ENCODE assay signal across 8 mouse cellular contexts in genomic region chr3:106001416-106002370, GRCm38 (mm10). TPM values are rescaled to one million over a fixed set of nuclear protein-coding genes. Genes with fewer than 3 reads are reported as not detected.
DNase-seq lines count a peak whose midpoint lies in the region; ATAC-seq and TF ChIP-seq lines count a peak whose summit lies in the region.

No protein-coding gene starts in this region.

- TF ChIP-seq POLR2A in testis, adult 2 months (IDR thresholded peaks at IDR 0.05; ENCODE audit: control insufficient read depth, low read depth, low read length), result peak; percentile 73; the same call in 1 of the 2 replicates

- no peaks in the 10 kb centered on the region for H3K27me3 ChIP-seq in testis, adult 2 months (ENCODE audit: control insufficient read depth, insufficient read depth, low read length)
- no peaks in the 10 kb centered on the region for H3K27me3 ChIP-seq in forebrain, embryonic 10.5 days (ENCODE audit: poor library complexity, severe bottlenecking)

- no peak for DNase-seq in testis, postnatal 10 days (ENCODE audit: low spot score)
- peak; percentile 76 for DNase-seq in forebrain, embryonic 10.5 days (ENCODE audit: extremely low spot score, low spot score)
- peak; percentile 89 for DNase-seq in induced T-regulatory cell, adult 2 months (ENCODE audit: low read depth)
- DNase-seq in left cerebral cortex, adult 9 months (ENCODE audit: low spot score in 2 of 2), result peak; percentile 25 to 41
- DNase-seq in right cerebral cortex, postnatal 14 days, result peak; percentile 11
- no peak for DNase-seq in gastrocnemius, postnatal 4 days (ENCODE audit: low spot score in 2 of 2)

- H3K4me3 ChIP-seq in testis, adult 2 months (ENCODE audit: control insufficient read depth, low read depth, low read length), result peak overlapping the region; percentile 90
- H3K4me3 ChIP-seq in forebrain, embryonic 10.5 days, result peak overlapping the region; percentile 46

- peaks cover 4% of the 10 kb centered on the region; the same call in 1 of the 2 replicates for H3K4me1 ChIP-seq in testis, adult 2 months (ENCODE audit: control insufficient read depth, insufficient read depth, low read length)
- H3K4me1 ChIP-seq in forebrain, embryonic 10.5 days, result peaks cover 17% of the 10 kb centered on the region

- H3K9me3 ChIP-seq in forebrain, embryonic 10.5 days, result no peaks in the 10 kb centered on the region

- peak; percentile 95 for ATAC-seq in megakaryocyte, adult 5-6 weeks (ENCODE audit: poor library complexity, severe bottlenecking)

- 0 out of 2 replicates have a peak overlapping the region, but pooled peaks have one; percentile 23 for H3K27ac ChIP-seq in testis, adult 2 months (ENCODE audit: control insufficient read depth, insufficient read depth, low read depth, low read length)
- peak overlapping the region; percentile 51; the same call in 1 of the 2 replicates for H3K27ac ChIP-seq in forebrain, embryonic 10.5 days

- WGBS in forebrain, embryonic 10.5 days, result 20% methylated on average over 17 of the region's 17 CpGs

- no peak for TF ChIP-seq CTCF in testis, adult 2 months (IDR thresholded peaks at IDR 0.05; ENCODE audit: control insufficient read depth, insufficient read depth, insufficient replicate concordance, low read depth, low read length)

- H3K36me3 ChIP-seq in testis, adult 2 months (ENCODE audit: control insufficient read depth, insufficient read depth, low read length), result no peaks in the 10 kb centered on the region
- H3K36me3 ChIP-seq in forebrain, embryonic 10.5 days (replicated peaks), result no peaks in the 10 kb centered on the region

RNA-seq across cellular contexts. Expression of gene Pifo, which starts 12.8 kb away (rescaled TPM):
- polyA plus RNA-seq in testis, adult 2 months (2012; rRNA removed), result 101 and 112 TPM in 2 replicates
- 1.8 and 1.9 TPM in 2 replicates for polyA plus RNA-seq in forebrain, embryonic 10.5 days (2016; fragmentation: Nextera tagmentation; extraction: Ambion mirVana)
- not detected in 2 replicates for total RNA-seq in megakaryocyte, adult 5-6 weeks (2015)
- not detected in 2 replicates for total RNA-seq in megakaryocyte, adult 5-6 weeks (2017)
- not detected for total RNA-seq in gastrocnemius, postnatal 4 days (2021)

RNA-seq across cellular contexts. Expression of gene Ovgp1, which starts 28.2 kb away (rescaled TPM):
- 10.3 and 13.3 TPM in 2 replicates for polyA plus RNA-seq in testis, adult 2 months (2012; rRNA removed)
- polyA plus RNA-seq in forebrain, embryonic 10.5 days (2016; fragmentation: Nextera tagmentation; extraction: Ambion mirVana), result 2.4 TPM in 2 replicates
- 6.0 and 18.8 TPM in 2 replicates for total RNA-seq in megakaryocyte, adult 5-6 weeks (2015)
- 3.0 and 5.4 TPM in 2 replicates for total RNA-seq in megakaryocyte, adult 5-6 weeks (2017)
- total RNA-seq in gastrocnemius, postnatal 4 days (2021), result 1 to 10 TPM; 1.2 to 1.8 TPM

RNA-seq across cellular contexts. Expression of gene Chil5, which starts 30.9 kb away (rescaled TPM):
- polyA plus RNA-seq in testis, adult 2 months (2012; rRNA removed), result 0.24 and 1.1 TPM in 2 replicates
- polyA plus RNA-seq in forebrain, embryonic 10.5 days (2016; fragmentation: Nextera tagmentation; extraction: Ambion mirVana), result not detected in 2 replicates
- total RNA-seq in megakaryocyte, adult 5-6 weeks (2015), result 10.8 and 13.7 TPM in 2 replicates
- total RNA-seq in megakaryocyte, adult 5-6 weeks (2017), result 7.0 and 7.6 TPM in 2 replicates
- total RNA-seq in gastrocnemius, postnatal 4 days (2021), result not detected

RNA-seq across cellular contexts. Expression of gene Atp5f1, which starts 41.8 kb away (rescaled TPM):
- 68.0 and 69.0 TPM in 2 replicates for polyA plus RNA-seq in testis, adult 2 months (2012; rRNA removed)
- 475 and 481 TPM in 2 replicates for polyA plus RNA-seq in forebrain, embryonic 10.5 days (2016; fragmentation: Nextera tagmentation; extraction: Ambion mirVana)
- total RNA-seq in megakaryocyte, adult 5-6 weeks (2015), result 442 and 475 TPM in 2 replicates
- total RNA-seq in megakaryocyte, adult 5-6 weeks (2017), result 501 and 520 TPM in 2 replicates
- total RNA-seq in gastrocnemius, postnatal 4 days (2021), result 100 to 1,000 TPM; 452 to 496 TPM

RNA-seq across cellular contexts. Expression of gene Wdr77, which starts 42.5 kb away (rescaled TPM):
- polyA plus RNA-seq in testis, adult 2 months (2012; rRNA removed), result 50.4 and 55.8 TPM in 2 replicates
- polyA plus RNA-seq in forebrain, embryonic 10.5 days (2016; fragmentation: Nextera tagmentation; extraction: Ambion mirVana), result 202 and 207 TPM in 2 replicates
- total RNA-seq in megakaryocyte, adult 5-6 weeks (2015), result 22.3 and 23.0 TPM in 2 replicates
- total RNA-seq in megakaryocyte, adult 5-6 weeks (2017), result 11.8 and 14.0 TPM in 2 replicates
- total RNA-seq in gastrocnemius, postnatal 4 days (2021), result 10 to 100 TPM; 45.4 to 50.6 TPM

Comparison
In these comparisons a context has a peak if more than half of its experiments do, and no peak if none do; other contexts are left out.
1. DNase-seq: peak in forebrain, embryonic 10.5 days (single experiment), induced T-regulatory cell, adult 2 months (single experiment), left cerebral cortex, adult 9 months (2 of 2) and right cerebral cortex, postnatal 14 days (single experiment); none in testis, postnatal 10 days (single experiment) and gastrocnemius, postnatal 4 days (0 of 2).
2. RNA of gene Chil5, which starts 30.9 kb away (total RNA-seq): 7.0 to 13.7 TPM in megakaryocyte, adult 5-6 weeks; not detected in gastrocnemius, postnatal 4 days; every median in the first group is over 4 times any median in the second.